In the genomic region with DNA sequence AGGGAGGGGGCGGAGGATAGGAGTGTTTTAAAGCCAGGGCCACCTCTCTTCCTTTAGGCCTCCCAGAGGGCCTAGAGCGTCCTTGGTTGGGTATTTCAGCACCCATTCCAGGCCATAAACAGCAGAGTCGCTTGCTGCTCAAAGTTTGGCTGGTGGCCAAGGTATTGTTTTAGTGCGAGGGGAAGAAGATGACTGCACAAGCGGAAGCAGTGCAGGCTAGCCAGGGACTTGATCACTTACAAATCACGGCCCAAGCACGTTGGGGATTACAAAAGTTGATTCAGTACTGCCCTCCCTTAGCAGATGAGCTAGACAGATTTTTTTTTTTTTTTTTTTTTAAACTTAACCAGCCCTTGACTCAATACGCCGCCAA, we compare ENCODE assay signal across 1 mouse cellular context.
A peak's percentile ranks its signal among the peaks of the same experiment; 100 is the strongest.
TF ChIP-seq lines count a peak whose summit lies in the region.

No protein-coding gene starts in this region.

TF ChIP-seq in CH12.LX, 34 proteins besides CTCF, POLR2A, EP300 and RAD21 (continued from another document):
- TF ChIP-seq MXI1 (IDR thresholded peaks at IDR 0.05; ENCODE audit: low read depth, low read length): peak; percentile 82
- TF ChIP-seq POLR2AphosphoS2 (IDR thresholded peaks at IDR 0.05; ENCODE audit: low read depth, low read length): 0 out of 2 replicates have a peak, but pooled peaks have one; percentile 14
- no peak for TF ChIP-seq SIN3A (IDR thresholded peaks at IDR 0.05; ENCODE audit: low read length)
- TF ChIP-seq ELF1 (IDR thresholded peaks at IDR 0.05; ENCODE audit: low read depth, low read length): peak; percentile 70
- no peak for TF ChIP-seq HCFC1 (IDR thresholded peaks at IDR 0.05; ENCODE audit: low read depth, low read length)
- TF ChIP-seq BHLHE40 (IDR thresholded peaks at IDR 0.05; ENCODE audit: low read depth, low read length): peak; percentile 25
- TF ChIP-seq MAX (IDR thresholded peaks at IDR 0.05; ENCODE audit: low read length): no peak
- TF ChIP-seq ETS1 (conservative IDR thresholded peaks at IDR 0.05; ENCODE audit: low read depth, low read length): peak; percentile 59; the same call in 1 of the 2 replicates
- peak; percentile 74 for TF ChIP-seq ZNF384 (IDR thresholded peaks at IDR 0.05; ENCODE audit: low read depth, low read length)
- no peak for TF ChIP-seq SMC3 (IDR thresholded peaks at IDR 0.05; ENCODE audit: low read depth, low read length)
- no peak for TF ChIP-seq KAT2A (IDR thresholded peaks at IDR 0.05; ENCODE audit: insufficient replicate concordance, low read length)
- no peak for TF ChIP-seq TBP (conservative IDR thresholded peaks at IDR 0.05; ENCODE audit: low read depth, low read length)
- TF ChIP-seq E2F4 (IDR thresholded peaks at IDR 0.05; ENCODE audit: insufficient replicate concordance, low read depth, low read length): no peak
- TF ChIP-seq ZKSCAN1 (IDR thresholded peaks at IDR 0.05; ENCODE audit: borderline replicate concordance, low read depth, low read length): no peak
- TF ChIP-seq MAZ (IDR thresholded peaks at IDR 0.05; ENCODE audit: low read depth, low read length): no peak
- TF ChIP-seq CHD1 (IDR thresholded peaks at IDR 0.05; ENCODE audit: low read depth, low read length): no peak
- TF ChIP-seq NRF1 (IDR thresholded peaks at IDR 0.05; ENCODE audit: low read depth, low read length): no peak
- no peak for TF ChIP-seq NELFE (IDR thresholded peaks at IDR 0.05; ENCODE audit: low read depth, low read length)
